Mouse (Mus musculus): ENCODE measurements around the gene Rtl5.
"Not testable (repeated sequence)": the region's sequence is repeated elsewhere in the genome, so short reads cannot be mapped to it uniquely, and the experiment has no call there.

The Rtl5 gene

GRCm38 (mm10) chrX:102070591-102071471, at the start of gene Rtl5:
Gene Rtl5 (minus strand): TSS chrX:102071304.
- in situ Hi-C loops (cut with MboI, MseI): loop anchor here (10.0 kb wide), 1 partner anchor 1814 kb away; no protein-coding TSS in a partner anchor

- in situ Hi-C loops (cut with MboI, MseI): no loop called here
Observed at GRCm38 (mm10) chrX:102119042-102119864, 48.1 kb upstream of the Rtl5 start, which contains the start of gene Pin4. Gene Pin4 (plus strand): TSS chrX:102119447.

GRCm38 (mm10) chrX:102115676-102116075, 44.6 kb upstream of the Rtl5 start:
- in situ Hi-C loops (cut with MboI, MseI): no loop called here

GRCm38 (mm10) chrX:102109349-102109748, 38.2 kb upstream of the Rtl5 start:
- in situ Hi-C loops (cut with MboI, MseI): not testable (repeated sequence)

GRCm38 (mm10) chrX:102103830-102104229, 32.7 kb upstream of the Rtl5 start:
- in situ Hi-C loops (cut with MboI, MseI): not testable (repeated sequence)

- in situ Hi-C loops (cut with MboI, MseI): no loop called here
Observed at GRCm38 (mm10) chrX:102101886-102102285, 30.8 kb upstream of the Rtl5 start.

GRCm38 (mm10) chrX:102094381-102094904, 23.3 kb upstream of the Rtl5 start:
- in situ Hi-C loops (cut with MboI, MseI): no loop called here

- in situ Hi-C loops (cut with MboI, MseI): no loop called here
Observed at GRCm38 (mm10) chrX:102090605-102091004, 19.5 kb upstream of the Rtl5 start.

- in situ Hi-C loops (cut with MboI, MseI): no loop called here
Observed at GRCm38 (mm10) chrX:102085798-102086443, 14.8 kb upstream of the Rtl5 start.

GRCm38 (mm10) chrX:102082340-102082739, 11.2 kb upstream of the Rtl5 start:
- in situ Hi-C loops (cut with MboI, MseI): no loop called here

- in situ Hi-C loops (cut with MboI, MseI): no loop called here
Observed at GRCm38 (mm10) chrX:102081573-102082279, 10.6 kb upstream of the Rtl5 start.

- in situ Hi-C loops (cut with MboI, MseI): no loop called here
Observed at GRCm38 (mm10) chrX:102081076-102081475, 10.0 kb upstream of the Rtl5 start.

GRCm38 (mm10) chrX:102076886-102077765, 6.0 kb upstream of the Rtl5 start:
- in situ Hi-C loops (cut with MboI, MseI): loop anchor here (10.0 kb wide), 1 partner anchor 1808 kb away; no protein-coding TSS in a partner anchor

GRCm38 (mm10) chrX:102075158-102075557, 4.1 kb upstream of the Rtl5 start:
- in situ Hi-C loops (cut with MboI, MseI): loop anchor here (10.0 kb wide), 1 partner anchor 1810 kb away; no protein-coding TSS in a partner anchor

GRCm38 (mm10) chrX:102074435-102074834, 3.3 kb upstream of the Rtl5 start:
- in situ Hi-C loops (cut with MboI, MseI): loop anchor here (10.0 kb wide), 1 partner anchor 1810 kb away; no protein-coding TSS in a partner anchor

- in situ Hi-C loops (cut with MboI, MseI): loop anchor here (10.0 kb wide), 1 partner anchor 1811 kb away; no protein-coding TSS in a partner anchor
Observed at GRCm38 (mm10) chrX:102073605-102074325, 2.7 kb upstream of the Rtl5 start.

- in situ Hi-C loops (cut with MboI, MseI): loop anchor here (10.0 kb wide), 1 partner anchor 1813 kb away; no protein-coding TSS in a partner anchor
Observed at GRCm38 (mm10) chrX:102071517-102071916, 413 bp upstream of the Rtl5 start.

- in situ Hi-C loops (cut with MboI, MseI): no loop called here
Observed at GRCm38 (mm10) chrX:102068811-102069540, 2.1 kb downstream of the Rtl5 start.
